Mouse (Mus musculus) embryonic fibroblast, embryonic 13.5 days (primary cell): ENCODE data around the gene Ccdc148.

ENCODE experiments used
- CTCF ChIP-seq: IDR thresholded peaks from 2 replicates; pipeline ENCODE4 v1.5.1; 2011; ENCODE audit warnings: mild to moderate bottlenecking, control low read depth, low read length, moderate library complexity, borderline replicate concordance; ENCODE audit not compliant: insufficient read depth
- POLR2A ChIP-seq: IDR thresholded peaks from 2 replicates; pipeline ENCODE4 v1.6.1; 2011; ENCODE audit warnings: low read depth, mild to moderate bottlenecking, control low read depth, low read length, moderate library complexity

GRCm38 (mm10) chr2:58956770-58957300, 203.6 kb downstream of the Ccdc148 start:
- no peak for TF ChIP-seq CTCF
- no peak for TF ChIP-seq POLR2A
